Mouse (Mus musculus): ENCODE results near the gene Col6a4.

Gene Col6a4

GRCm38 (mm10) chr9:106096683-106097082, at the start of gene Col6a4:
Gene Col6a4 (minus strand): TSS chr9:106096783.
- no peak for DNase-seq (ENCODE audit: low read depth, low spot score)

GRCm38 (mm10) chr9:106145582-106145981, 49.0 kb upstream of the Col6a4 start:
- no peak for DNase-seq (ENCODE audit: low read depth, low spot score)

- DNase-seq (ENCODE audit: low read depth, low spot score) = no peak
Measured at GRCm38 (mm10) chr9:106144176-106144575, 47.6 kb upstream of the Col6a4 start.

- DNase-seq (ENCODE audit: low read depth, low spot score) = no peak
Measured at GRCm38 (mm10) chr9:106141955-106142354, 45.4 kb upstream of the Col6a4 start.

- no peak for DNase-seq (ENCODE audit: low read depth, low spot score)
Measured at GRCm38 (mm10) chr9:106139763-106140162, 43.2 kb upstream of the Col6a4 start.

GRCm38 (mm10) chr9:106137671-106138216, 41.2 kb upstream of the Col6a4 start:
- no peak for DNase-seq (ENCODE audit: low read depth, low spot score)

- no peak for DNase-seq (ENCODE audit: low read depth, low spot score)
Measured at GRCm38 (mm10) chr9:106130250-106130649, 33.7 kb upstream of the Col6a4 start.

GRCm38 (mm10) chr9:106129072-106129471, 32.5 kb upstream of the Col6a4 start:
- no peak for DNase-seq (ENCODE audit: low read depth, low spot score)

GRCm38 (mm10) chr9:106126786-106127251, 30.2 kb upstream of the Col6a4 start:
- DNase-seq (ENCODE audit: low read depth, low spot score) = no peak

GRCm38 (mm10) chr9:106123599-106123998, 27.0 kb upstream of the Col6a4 start:
- no peak for DNase-seq (ENCODE audit: low read depth, low spot score)

GRCm38 (mm10) chr9:106119075-106119474, 22.5 kb upstream of the Col6a4 start:
- DNase-seq (ENCODE audit: low read depth, low spot score) = no peak

- DNase-seq (ENCODE audit: low read depth, low spot score) = no peak
Measured at GRCm38 (mm10) chr9:106115801-106116424, 19.3 kb upstream of the Col6a4 start.

GRCm38 (mm10) chr9:106112770-106113423, 16.3 kb upstream of the Col6a4 start:
- DNase-seq (ENCODE audit: low read depth, low spot score) = peak; percentile 65

GRCm38 (mm10) chr9:106106241-106106640, 9.7 kb upstream of the Col6a4 start:
- no peak for DNase-seq (ENCODE audit: low read depth, low spot score)

GRCm38 (mm10) chr9:106104401-106104800, 7.8 kb upstream of the Col6a4 start:
- no peak for DNase-seq (ENCODE audit: low read depth, low spot score)

GRCm38 (mm10) chr9:106101166-106101565, 4.6 kb upstream of the Col6a4 start:
- DNase-seq (ENCODE audit: low read depth, low spot score) = no peak

GRCm38 (mm10) chr9:106100262-106100661, 3.7 kb upstream of the Col6a4 start:
- DNase-seq (ENCODE audit: low read depth, low spot score) = no peak

GRCm38 (mm10) chr9:106099379-106100021, 2.9 kb upstream of the Col6a4 start:
- DNase-seq (ENCODE audit: low read depth, low spot score) = no peak

GRCm38 (mm10) chr9:106081528-106081927, 15.1 kb downstream of the Col6a4 start:
- DNase-seq (ENCODE audit: low read depth, low spot score) = no peak

- peak; percentile 54 for DNase-seq (ENCODE audit: low read depth, low spot score)
Measured at GRCm38 (mm10) chr9:106080261-106081033, 16.1 kb downstream of the Col6a4 start.

GRCm38 (mm10) chr9:106077953-106078352, 18.6 kb downstream of the Col6a4 start:
- DNase-seq (ENCODE audit: low read depth, low spot score) = no peak

GRCm38 (mm10) chr9:106076234-106076633, 20.3 kb downstream of the Col6a4 start:
- no peak for DNase-seq (ENCODE audit: low read depth, low spot score)

All from WW6 (cell line).